Mouse (Mus musculus): ENCODE data around the gene Maml3. TPM values are rescaled to one million over a fixed set of nuclear protein-coding genes. Genes with fewer than 3 reads are reported as not detected.

Maml3 gene
- total and polyA plus RNA-seq, 3 experiments: 0.81 to 1.8 (median 0.98) TPM

- peak; percentile 24 for DNase-seq (ENCODE audit: extremely low read depth)
- Histone ChIP-seq H3K27me3 (replicated peaks) (peaks cover 9% of the 10 kb centered on the region), H3K36me3 (replicated peaks in 1 of 2; ENCODE audit: control insufficient read depth in 1 of 2, insufficient read depth in 1 of 2, low read length in 1 of 2) (no peaks in the 10 kb centered on the region), H3K27ac (ENCODE audit: insufficient read depth, low read depth) (no peak overlapping the region), H3K79me2 (replicated peaks; ENCODE audit: control insufficient read depth, extremely low read depth, insufficient read depth, poor library complexity, severe bottlenecking) (no peaks in the 10 kb centered on the region), H3K4me3 (replicated peaks in 1 of 3; ENCODE audit: low read depth in 2 of 3, low read length in 2 of 3, poor library complexity in 1 of 3) (peak overlapping the region; percentile 49 to 80 (median 74)), H3K4me1 (ENCODE audit: control insufficient read depth in 1 of 2, insufficient read depth in 2 of 2) (peaks cover 6 to 22% of the 10 kb centered on the region in 2 experiments), H3K9ac (ENCODE audit: insufficient read depth, low read depth) (peak overlapping the region; percentile 52), H3K9me3 (replicated peaks; ENCODE audit: low read length) (peaks cover 3% of the 10 kb centered on the region), H3K4me2 (ENCODE audit: insufficient read depth, low read depth, poor library complexity, severe bottlenecking) (peak overlapping the region; percentile 97)
- in situ Hi-C loops (cut with MboI; ENCODE audit: low pct_ligation_motif_present, low pct_unique_long_range_greater_than_20kb, low sequenced_read_pairs): loop anchor here (5.0 kb wide), 1 partner anchor 56 kb away; no protein-coding TSS in a partner anchor
- dilution Hi-C loops (cut with MboI; ENCODE audit: extremely low pct_ligation_motif_present, extremely low pct_unique_long_range_greater_than_20kb, low sequenced_read_pairs): no loop called here
- TF ChIP-seq CHD1 (IDR thresholded peaks at IDR 0.05; ENCODE audit: low read depth, low read length) (no peak), CTCF (conservative IDR thresholded peaks at IDR 0.05 in 1 of 2, IDR thresholded peaks at IDR 0.05 in 1 of 2; ENCODE audit: low read depth in 2 of 2, low read length in 2 of 2) (no peak), NELFE (IDR thresholded peaks at IDR 0.05; ENCODE audit: low read depth, low read length) (no peak), MYC (IDR thresholded peaks at IDR 0.05; ENCODE audit: low read depth, low read length) (0 out of 2 replicates have a peak, but pooled peaks have one; percentile 12)
Measured at GRCm38 (mm10) chr3:52103531-52104181, 1.2 kb downstream of the Maml3 start.

GRCm38 (mm10) chr3:52102601-52103530 lies 2.0 kb downstream of the Maml3 start:
- dilution Hi-C loops (cut with MboI; ENCODE audit: extremely low pct_ligation_motif_present, extremely low pct_unique_long_range_greater_than_20kb, low sequenced_read_pairs): no loop called here
- Histone ChIP-seq H3K36me3 (replicated peaks in 1 of 2; ENCODE audit: control insufficient read depth in 1 of 2, insufficient read depth in 1 of 2, low read length in 1 of 2) (no peaks in the 10 kb centered on the region), H3K4me1 (ENCODE audit: control insufficient read depth in 1 of 2, insufficient read depth in 2 of 2) (peaks cover 0 to 15% of the 10 kb centered on the region in 2 experiments; a peak in 2 of 4 replicates), H3K9ac (ENCODE audit: insufficient read depth, low read depth) (peak overlapping the region; percentile 52), H3K79me2 (replicated peaks; ENCODE audit: control insufficient read depth, extremely low read depth, insufficient read depth, poor library complexity, severe bottlenecking) (no peaks in the 10 kb centered on the region), H3K4me2 (ENCODE audit: insufficient read depth, low read depth, poor library complexity, severe bottlenecking) (peak overlapping the region; percentile 97), H3K4me3 (replicated peaks in 1 of 3; ENCODE audit: low read depth in 2 of 3, low read length in 2 of 3, poor library complexity in 1 of 3) (peak overlapping the region; percentile 49 to 80 (median 74)), H3K27me3 (replicated peaks) (peaks cover 9% of the 10 kb centered on the region), H3K9me3 (replicated peaks; ENCODE audit: low read length) (peaks cover 3% of the 10 kb centered on the region), H3K27ac (ENCODE audit: insufficient read depth, low read depth) (peak overlapping the region; percentile 53; the same call in 1 of the 2 replicates)
- peak; percentile 76 for DNase-seq (ENCODE audit: extremely low read depth)
- in situ Hi-C loops (cut with MboI; ENCODE audit: low pct_ligation_motif_present, low pct_unique_long_range_greater_than_20kb, low sequenced_read_pairs): loop anchor here (5.0 kb wide), 1 partner anchor 56 kb away; no protein-coding TSS in a partner anchor
- TF ChIP-seq RCOR1 (conservative IDR thresholded peaks at IDR 0.05; ENCODE audit: low read depth, low read length) (no peak), ZMIZ1 (IDR thresholded peaks at IDR 0.05; ENCODE audit: low read depth, low read length) (peak; percentile 75), NELFE (IDR thresholded peaks at IDR 0.05; ENCODE audit: low read depth, low read length) (peak; percentile 76), USF2 (conservative IDR thresholded peaks at IDR 0.05; ENCODE audit: low read depth, low read length) (no peak), KAT2A (IDR thresholded peaks at IDR 0.05; ENCODE audit: insufficient replicate concordance, low read length) (no peak), POLR2AphosphoS2 (IDR thresholded peaks at IDR 0.05; ENCODE audit: low read depth, low read length) (peak; percentile 57; the same call in 1 of the 2 replicates), CHD2 (IDR thresholded peaks at IDR 0.05; ENCODE audit: low read length) (0 out of 2 replicates have a peak, but pooled peaks have one; percentile 43), ELF1 (IDR thresholded peaks at IDR 0.05; ENCODE audit: low read depth, low read length) (no peak), PAX5 (IDR thresholded peaks at IDR 0.05; ENCODE audit: low read length) (no peak), MYC (IDR thresholded peaks at IDR 0.05; ENCODE audit: low read depth, low read length) (0 out of 2 replicates have a peak, but pooled peaks have one; percentile 3), ZNF384 (IDR thresholded peaks at IDR 0.05; ENCODE audit: low read depth, low read length) (no peak), TCF12 (IDR thresholded peaks at IDR 0.05; ENCODE audit: low read depth, low read length) (peak; percentile 12; the same call in 1 of the 2 replicates), TBP (conservative IDR thresholded peaks at IDR 0.05; ENCODE audit: low read depth, low read length) (peak; percentile 58; the same call in 1 of the 2 replicates), SIN3A (IDR thresholded peaks at IDR 0.05; ENCODE audit: low read length) (peak; percentile 59), USF1 (IDR thresholded peaks at IDR 0.05; ENCODE audit: low read depth, low read length) (no peak), MEF2A (IDR thresholded peaks at IDR 0.05; ENCODE audit: borderline replicate concordance, low read depth, low read length) (0 out of 2 replicates have a peak, but pooled peaks have one; percentile 5), JUN (IDR thresholded peaks at IDR 0.05; ENCODE audit: insufficient read depth, low read depth, low read length) (no peak), MXI1 (IDR thresholded peaks at IDR 0.05; ENCODE audit: low read depth, low read length) (no peak; the same call in 1 of the 2 replicates), SMC3 (IDR thresholded peaks at IDR 0.05; ENCODE audit: low read depth, low read length) (no peak), UBTF (IDR thresholded peaks at IDR 0.05; ENCODE audit: low read depth, low read length) (peak; percentile 57; the same call in 1 of the 2 replicates), POLR2A (IDR thresholded peaks at IDR 0.05; ENCODE audit: low read depth, low read length) (peak; percentile 92), EP300 (IDR thresholded peaks at IDR 0.05; ENCODE audit: low read length) (no peak), RAD21 (IDR thresholded peaks at IDR 0.05; ENCODE audit: low read depth, low read length) (no peak), NRF1 (IDR thresholded peaks at IDR 0.05; ENCODE audit: low read depth, low read length) (no peak), IRF4 (IDR thresholded peaks at IDR 0.05; ENCODE audit: low read depth, low read length) (peak; percentile 0; the same call in 1 of the 2 replicates)

Data from CH12.LX (cell line).